Mouse (Mus musculus) heart, postnatal 25 days (tissue): ENCODE results near the gene Gm21118. TPM values are rescaled to one million over a fixed set of nuclear protein-coding genes. Genes with fewer than 3 reads are reported as not detected.
"Not testable (repeated sequence)": the region's sequence is repeated elsewhere in the genome, so short reads cannot be mapped to it uniquely, and the experiment has no call there.

Source experiments
- DNase-seq: peaks from one replicate; pipeline ENCODE4 v3.0.0; 2022; ENCODE audit warnings: low spot score
- intact Hi-C: fragments of 180-260 bp; cut with DNase I; formaldehyde crosslinking; loops from one replicate; pipeline ENCODE4 v1.15.1; 2025
- total RNA-seq, 2 experiments: library from RNA; stranded (reverse); gene quantifications; 2 replicates each; pipeline ENCODE4 v1.2.3; 2021

The Gm21118 gene
- not detected for total RNA-seq

- DNase-seq, intact Hi-C loops: not testable (repeated sequence)
Observed at GRCm38 (mm10) chrY:70273542-70273941, at the start of gene Gm21118. Gm21118 (minus strand) TSS chrY:70273642.

GRCm38 (mm10) chrY:70303187-70303586, 29.7 kb upstream of the Gm21118 start, which contains the start of the genes Gm29423 and Gm29644:
Gm29423 (minus strand) TSS chrY:70303287.
Gm29644 (minus strand) TSS chrY:70303343.
- intact Hi-C loops, DNase-seq: not testable (repeated sequence)

Other genes with a start within 250 kb of the Gm21118 start
- not detected for gene Gm29423, start 29.6 kb upstream of the Gm21118 start, total RNA-seq
- gene Gm29644, start 29.7 kb upstream of the Gm21118 start, total RNA-seq, result not detected
- gene Gm20888, start 168.2 kb upstream of the Gm21118 start, total RNA-seq, result not detected